Mouse (Mus musculus): ENCODE data around the gene Gm10647. TPM values are rescaled to one million over a fixed set of nuclear protein-coding genes. Genes with fewer than 3 reads are reported as not detected.
"Not testable (repeated sequence)": the region's sequence is repeated elsewhere in the genome, so short reads cannot be mapped to it uniquely, and the experiment has no call there.

Gene Gm10647
- polyA plus RNA-seq (2016; fragmentation: Nextera tagmentation; extraction: Ambion mirVana): 0.19 and 0.43 TPM in 2 replicates

DNA sequence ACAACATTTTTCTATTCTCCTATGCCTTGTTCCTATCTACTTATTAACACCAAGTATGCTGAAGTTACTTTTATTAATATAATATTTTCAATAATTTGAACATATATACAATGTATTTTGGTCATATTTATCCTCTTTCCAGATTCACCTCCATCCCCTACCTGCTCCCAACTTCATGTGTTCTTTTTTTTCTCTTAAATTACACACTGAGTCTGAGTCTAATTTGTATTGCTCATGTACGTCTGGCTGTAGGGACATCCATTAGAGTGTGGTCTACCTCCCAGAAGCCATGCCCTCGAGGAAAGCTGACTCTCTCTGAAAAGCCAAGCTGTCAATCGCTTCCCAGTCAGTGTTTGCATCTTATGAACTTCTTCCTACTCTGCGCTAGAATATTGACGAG is at the start of gene Gm10647:
Gm10647 (plus strand) TSS at position 301 of the 400 bp plus-strand sequence.
- H3K4me3 ChIP-seq (replicated peaks): peak within 1 kb of the TSS; percentile 67
- H3K4me1 ChIP-seq: peaks cover 17% of the 10 kb centered on the region; the same call in 1 of the 2 replicates
- no peaks in the 10 kb centered on the region for H3K36me3 ChIP-seq (replicated peaks)
- H3K27ac ChIP-seq: 0 out of 2 replicates have a peak within 1 kb of the TSS, but pooled peaks have one; percentile 86
- ATAC-seq (ENCODE audit: low FRiP score): no peak
- H3K9me3 ChIP-seq: no peaks in the 10 kb centered on the region
- H3K9ac ChIP-seq: no peak within 1 kb of the TSS
- H3K4me2 ChIP-seq: peak within 1 kb of the TSS; percentile 80
- H3K27me3 ChIP-seq: peaks cover 13% of the 10 kb centered on the region; the same call in 1 of the 2 replicates
- 81% methylated on average over 5 of the region's 5 CpGs for WGBS

GRCm38 (mm10) chr9:66748390-66748789 is 48.4 kb upstream of the Gm10647 start:
- WGBS: 87% methylated on average over 15 of the region's 15 CpGs
- Histone ChIP-seq H3K36me3 (replicated peaks) (no peaks in the 10 kb centered on the region), H3K9me3 (no peaks in the 10 kb centered on the region), H3K4me1 (no peaks in the 10 kb centered on the region), H3K27ac (no peak overlapping the region), H3K27me3 (no peaks in the 10 kb centered on the region), H3K4me2 (no peak overlapping the region), H3K4me3 (replicated peaks) (no peak overlapping the region), H3K9ac (no peak overlapping the region)
- ATAC-seq (ENCODE audit: low FRiP score): no peak

DNA sequence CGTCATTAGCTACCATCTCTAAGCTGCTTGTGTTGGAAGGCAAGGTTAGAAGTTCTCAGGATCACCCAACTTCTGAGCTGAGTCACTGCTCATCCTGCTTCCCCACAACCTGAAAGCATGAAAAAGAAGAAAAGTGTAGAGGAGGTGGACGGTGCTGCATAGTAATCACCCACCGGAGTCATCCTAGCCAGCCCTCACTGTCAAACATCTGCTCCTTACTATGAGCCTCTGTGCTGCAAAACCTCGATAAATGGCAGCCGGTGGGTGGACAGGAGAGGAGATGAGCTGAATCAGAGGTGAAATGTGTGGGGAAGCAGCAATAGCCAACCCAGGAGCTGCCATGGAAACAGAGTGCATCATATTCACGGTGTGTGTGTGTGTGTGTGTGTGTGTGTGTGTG is 44.0 kb upstream of the Gm10647 start:
- no peaks in the 10 kb centered on the region for H3K4me1 ChIP-seq
- H3K4me3 ChIP-seq (replicated peaks): no peak overlapping the region
- no peaks in the 10 kb centered on the region for H3K36me3 ChIP-seq (replicated peaks)
- no peak overlapping the region for H3K4me2 ChIP-seq
- no peak overlapping the region for H3K9ac ChIP-seq
- WGBS: 83% methylated on average over 6 of the region's 6 CpGs
- no peak for ATAC-seq (ENCODE audit: low FRiP score)
- no peaks in the 10 kb centered on the region for H3K9me3 ChIP-seq
- H3K27ac ChIP-seq: no peak overlapping the region
- H3K27me3 ChIP-seq: no peaks in the 10 kb centered on the region

DNA sequence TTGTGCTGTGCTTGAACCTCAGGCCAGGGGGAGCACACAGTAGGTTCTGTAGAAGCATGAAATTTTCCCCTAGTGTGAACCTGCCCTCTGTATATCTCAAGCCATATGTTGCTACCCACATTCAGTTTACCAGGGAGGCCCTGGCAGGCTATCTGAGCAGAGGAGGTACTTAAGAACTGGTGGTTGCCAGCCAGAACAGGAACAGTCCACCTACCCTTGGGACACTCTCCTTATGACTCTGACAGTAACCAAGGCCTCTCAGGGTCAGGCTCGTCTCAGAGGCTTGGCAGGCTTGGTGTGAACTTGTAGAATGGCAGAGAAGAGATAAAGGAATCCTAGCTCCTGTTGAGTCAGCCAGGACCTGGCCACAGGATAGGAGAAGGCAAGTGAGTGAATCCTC is 35.8 kb upstream of the Gm10647 start:
- no peak for ATAC-seq (ENCODE audit: low FRiP score)

GRCm38 (mm10) chr9:66768721-66769120 is 28.1 kb upstream of the Gm10647 start:
- Histone ChIP-seq H3K27me3 (no peaks in the 10 kb centered on the region), H3K36me3 (replicated peaks) (no peaks in the 10 kb centered on the region), H3K4me2 (no peak overlapping the region), H3K4me3 (replicated peaks) (no peak overlapping the region), H3K4me1 (no peaks in the 10 kb centered on the region), H3K9ac (no peak overlapping the region), H3K27ac (no peak overlapping the region), H3K9me3 (no peaks in the 10 kb centered on the region)
- no peak for ATAC-seq (ENCODE audit: low FRiP score)
- 86% methylated on average over 1 of the region's 1 CpGs for WGBS

More for the DNA sequence above, 35.8 kb upstream of the Gm10647 start:
- H3K9ac ChIP-seq: no peak overlapping the region
- WGBS: 78% methylated on average over 1 of the region's 1 CpGs
- no peak overlapping the region for H3K4me2 ChIP-seq
- no peaks in the 10 kb centered on the region for H3K4me1 ChIP-seq
- no peaks in the 10 kb centered on the region for H3K27me3 ChIP-seq
- no peak overlapping the region for H3K27ac ChIP-seq
- no peak overlapping the region for H3K4me3 ChIP-seq (replicated peaks)
- no peaks in the 10 kb centered on the region for H3K9me3 ChIP-seq
- no peaks in the 10 kb centered on the region for H3K36me3 ChIP-seq (replicated peaks)

- WGBS: 88% methylated on average over 3 of the region's 3 CpGs
- Histone ChIP-seq H3K9me3 (no peaks in the 10 kb centered on the region), H3K27ac (no peak overlapping the region), H3K9ac (no peak overlapping the region), H3K36me3 (replicated peaks) (no peaks in the 10 kb centered on the region), H3K4me1 (no peaks in the 10 kb centered on the region), H3K4me3 (replicated peaks) (no peak overlapping the region), H3K4me2 (no peak overlapping the region), H3K27me3 (no peaks in the 10 kb centered on the region)
- ATAC-seq (ENCODE audit: low FRiP score): no peak
These were observed 27.6 kb upstream of the Gm10647 start for GRCm38 (mm10) chr9:66769275-66769674.

DNA sequence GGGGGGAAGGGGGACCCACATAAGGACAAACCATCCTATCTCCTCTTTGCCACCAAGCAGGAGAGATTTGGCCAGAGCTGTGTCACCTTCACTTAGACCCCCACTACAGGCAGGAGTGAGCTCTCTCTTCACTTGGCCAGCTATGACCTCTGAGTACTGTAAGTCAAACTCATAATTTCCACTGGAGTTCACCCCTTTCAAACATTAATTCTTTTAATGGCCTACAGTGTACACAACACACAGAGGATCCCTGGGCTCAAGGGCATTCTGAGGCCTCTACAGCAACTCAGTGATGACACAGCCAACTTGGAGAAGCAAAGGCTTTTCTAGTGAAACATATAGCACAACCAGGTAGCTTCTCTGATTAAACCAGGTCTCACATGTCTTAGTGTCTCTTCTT is 26.1 kb upstream of the Gm10647 start:
- H3K9me3 ChIP-seq: no peaks in the 10 kb centered on the region
- H3K4me3 ChIP-seq (replicated peaks): no peak overlapping the region
- H3K36me3 ChIP-seq (replicated peaks): no peaks in the 10 kb centered on the region
- H3K4me1 ChIP-seq: no peaks in the 10 kb centered on the region
- no peak for ATAC-seq (ENCODE audit: low FRiP score)
- H3K4me2 ChIP-seq: no peak overlapping the region
- H3K9ac ChIP-seq: no peak overlapping the region
- H3K27ac ChIP-seq: no peak overlapping the region
- H3K27me3 ChIP-seq: no peaks in the 10 kb centered on the region

- not testable (repeated sequence) for H3K27ac ChIP-seq; ATAC-seq (ENCODE audit: low FRiP score); H3K4me1 ChIP-seq; H3K9ac ChIP-seq; H3K27me3 ChIP-seq; H3K4me2 ChIP-seq; H3K9me3 ChIP-seq; H3K4me3 ChIP-seq (replicated peaks)
- peaks cover 13% of the 10 kb centered on the region; the same call in 1 of the 2 replicates for H3K36me3 ChIP-seq (replicated peaks)
- WGBS: 83% methylated on average over 1 of the region's 3 CpGs
These were observed 12.3 kb upstream of the Gm10647 start for GRCm38 (mm10) chr9:66784552-66784951.

DNA sequence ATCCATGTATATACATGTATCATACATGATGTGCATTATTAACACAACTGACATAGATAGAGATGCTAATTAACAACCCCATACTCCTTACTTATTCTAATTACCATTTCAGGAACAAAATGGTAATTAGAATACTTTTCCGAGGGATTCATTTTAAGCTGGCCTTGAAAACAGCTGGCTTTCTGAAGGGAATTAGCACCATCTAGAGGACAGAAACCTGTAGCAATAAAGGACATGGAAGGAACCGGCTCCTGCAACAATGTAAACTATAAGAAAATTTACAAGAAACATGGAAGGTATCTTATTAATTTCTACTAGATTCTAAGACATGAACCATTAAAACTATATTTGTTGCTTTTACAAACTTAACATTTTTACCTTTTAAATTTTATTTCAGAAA is 9.0 kb upstream of the Gm10647 start:
- H3K4me2 ChIP-seq: no peak overlapping the region
- H3K9ac ChIP-seq: no peak overlapping the region
- peaks cover 19% of the 10 kb centered on the region for H3K36me3 ChIP-seq (replicated peaks)
- H3K9me3 ChIP-seq: no peaks in the 10 kb centered on the region
- 8% methylated on average over 2 of the region's 2 CpGs for WGBS
- H3K27ac ChIP-seq: no peak overlapping the region
- H3K27me3 ChIP-seq: no peaks in the 10 kb centered on the region
- H3K4me1 ChIP-seq: no peaks in the 10 kb centered on the region
- no peak for ATAC-seq (ENCODE audit: low FRiP score)
- H3K4me3 ChIP-seq (replicated peaks): no peak overlapping the region

- Histone ChIP-seq H3K4me3 (replicated peaks) (peak overlapping the region; percentile 67), H3K27me3 (0 out of 2 replicates have a peak, but pooled peaks cover 10% of the 10 kb centered on the region), H3K36me3 (replicated peaks) (peaks cover 7% of the 10 kb centered on the region), H3K4me1 (peaks cover 17% of the 10 kb centered on the region; the same call in 1 of the 2 replicates), H3K4me2 (peak overlapping the region; percentile 80), H3K9ac (peak overlapping the region; percentile 72), H3K27ac (peak overlapping the region; percentile 86), H3K9me3 (no peaks in the 10 kb centered on the region)
- ATAC-seq (ENCODE audit: low FRiP score): peak; percentile 69
- WGBS: 2% methylated on average over 43 of the region's 43 CpGs
These were observed 2.0 kb upstream of the Gm10647 start for GRCm38 (mm10) chr9:66794629-66795463.

DNA sequence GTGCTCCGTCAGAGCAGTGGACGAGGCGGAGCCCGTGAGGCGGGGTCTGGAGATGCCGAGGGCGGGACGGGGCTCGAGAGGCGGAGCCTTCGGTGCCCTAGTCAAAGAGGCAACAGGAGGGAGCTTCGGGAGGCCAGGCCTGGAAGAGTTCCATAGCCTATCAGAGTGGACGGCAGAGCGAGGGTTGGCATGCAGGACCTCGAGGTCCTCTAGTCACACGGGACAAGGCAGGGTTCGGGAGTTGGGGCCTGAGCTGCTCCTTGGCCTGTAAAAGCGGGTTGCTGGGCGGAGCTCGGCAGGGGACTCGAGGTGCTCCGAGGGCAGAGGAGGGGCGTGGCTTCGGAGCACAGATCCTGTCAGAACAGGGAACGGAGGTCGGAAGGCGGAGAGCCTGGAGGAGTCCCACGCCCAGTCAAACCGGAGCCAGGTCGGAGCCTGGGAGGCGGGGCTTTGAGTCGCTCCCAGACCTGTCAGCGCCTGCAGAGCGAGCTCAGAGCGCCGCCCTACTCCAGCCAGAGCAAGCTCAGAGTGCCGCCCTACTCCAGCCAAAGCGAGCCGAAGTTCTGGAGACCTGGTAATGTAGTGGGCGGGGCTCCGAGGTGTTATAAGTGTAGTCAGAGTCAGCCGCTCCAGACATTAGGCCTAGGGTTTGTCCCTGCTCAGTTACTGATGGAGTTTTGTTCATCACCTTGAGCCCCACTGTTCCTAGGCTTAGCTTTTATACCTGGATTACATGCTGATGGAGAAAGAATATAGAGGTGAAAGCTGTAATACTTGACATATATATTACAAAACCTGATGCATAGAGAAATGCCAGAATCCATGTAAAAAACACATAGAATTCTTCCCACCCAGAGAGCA is 1.1 kb upstream of the Gm10647 start, which contains the start of gene Aph1b:
Aph1b (minus strand) TSS at position 27 of the 861 bp plus-strand sequence.
- Histone ChIP-seq H3K9me3 (no peaks in the 10 kb centered on the region), H3K27me3 (0 out of 2 replicates have a peak, but pooled peaks cover 10% of the 10 kb centered on the region), H3K36me3 (replicated peaks) (no peaks in the 10 kb centered on the region), H3K4me1 (peaks cover 17% of the 10 kb centered on the region; the same call in 1 of the 2 replicates), H3K27ac (peak within 1 kb of the TSS; percentile 86), H3K9ac (peak within 1 kb of the TSS; percentile 72), H3K4me2 (peak within 1 kb of the TSS; percentile 80), H3K4me3 (replicated peaks) (peak within 1 kb of the TSS; percentile 67)
- under 1% methylated on average over 42 of the region's 42 CpGs for WGBS
- ATAC-seq (ENCODE audit: low FRiP score): peak; percentile 99

DNA sequence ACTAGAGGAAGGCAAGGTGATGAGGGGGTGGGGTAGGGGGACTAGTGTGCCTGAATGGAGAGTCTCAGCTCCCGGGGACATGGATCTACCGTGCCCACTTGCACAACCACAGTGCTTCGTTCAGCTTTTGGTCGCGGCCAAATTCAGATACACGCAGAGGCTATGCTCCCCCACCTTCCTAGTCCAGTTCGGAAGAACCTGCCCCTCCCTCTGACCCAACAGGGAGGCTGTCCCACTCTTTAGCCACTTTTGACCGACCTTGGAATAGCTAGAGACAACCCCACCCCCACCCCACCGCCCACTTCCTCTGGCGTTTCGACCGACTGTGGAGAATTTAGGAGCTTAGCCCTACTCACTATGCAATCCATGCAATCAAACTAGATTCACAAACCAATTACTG is 5.1 kb downstream of the Gm10647 start:
- Histone ChIP-seq H3K27ac (no peak overlapping the region), H3K36me3 (replicated peaks) (no peaks in the 10 kb centered on the region), H3K4me1 (no peaks in the 10 kb centered on the region), H3K4me2 (no peak overlapping the region), H3K9ac (no peak overlapping the region), H3K27me3 (peaks cover 37% of the 10 kb centered on the region), H3K9me3 (no peaks in the 10 kb centered on the region), H3K4me3 (replicated peaks) (no peak overlapping the region)
- 62% methylated on average over 12 of the region's 12 CpGs for WGBS
- no peak for ATAC-seq (ENCODE audit: low FRiP score)
